Mouse (Mus musculus) stomach, postnatal 0 days (tissue): ENCODE results near the gene Timm22. TPM values are rescaled to one million over a fixed set of nuclear protein-coding genes. Genes with fewer than 3 reads are reported as not detected.

Source experiments
- ATAC-seq: fragments of 200-750 bp; cut with Nextera tagmentation; 2 replicates; pipeline ENCODE4 v1.8.0; 2017; ENCODE audit not compliant: low FRiP score, low TSS enrichment
- DNase-seq: peaks from one replicate; pipeline ENCODE4 v3.0.0-alpha.2; 2016; ENCODE audit warnings: low spot score
- H3K27ac ChIP-seq: fragments of 300-500 bp; sonication (generic); replicated peaks from 2 replicates; pipeline ENCODE4 v1.5.1; 2014; ENCODE audit warnings: mild to moderate bottlenecking, control low read depth
- H3K27me3 ChIP-seq: fragments of 300-500 bp; sonication (generic); 2 replicates; pipeline ENCODE4 v1.6.1; 2014; ENCODE audit warnings: low read length; ENCODE audit not compliant: control insufficient read depth, insufficient read depth
- H3K36me3 ChIP-seq: fragments of 300-500 bp; sonication (generic); 2 replicates; pipeline ENCODE4 v1.6.1; 2014; ENCODE audit warnings: low read length, mixed read lengths; ENCODE audit not compliant: control insufficient read depth, insufficient read depth
- H3K4me1 ChIP-seq: fragments of 300-500 bp; sonication (generic); replicated peaks from 2 replicates; pipeline ENCODE4 v1.6.1; 2014; ENCODE audit warnings: antibody characterized with exemption; ENCODE audit not compliant: control insufficient read depth, insufficient read depth
- H3K4me2 ChIP-seq: fragments of 300-500 bp; sonication (generic); replicated peaks from 2 replicates; pipeline ENCODE4 v1.6.1; 2014; ENCODE audit warnings: low read depth, mild to moderate bottlenecking, control low read depth, moderate library complexity
- H3K4me3 ChIP-seq: fragments of 300-500 bp; sonication (generic); 2 replicates; pipeline ENCODE4 v1.5.1; 2014; ENCODE audit warnings: low read depth, low read length, control low read depth
- H3K9ac ChIP-seq: fragments of 300-500 bp; sonication (generic); 2 replicates; pipeline ENCODE4 v1.6.1; 2014; ENCODE audit warnings: mild to moderate bottlenecking, low read length, control low read depth, mixed read lengths
- H3K9me3 ChIP-seq: fragments of 300-500 bp; sonication (generic); 2 replicates; pipeline ENCODE4 v1.6.1; 2016; ENCODE audit warnings: low read length; ENCODE audit not compliant: control insufficient read depth
- CTCF ChIP-seq: IDR thresholded peaks from 2 replicates; pipeline ENCODE4 v1.5.1; 2016; ENCODE audit warnings: antibody characterized with exemption, low read depth, mild to moderate bottlenecking, moderate library complexity
- EP300 ChIP-seq: optimal IDR thresholded peaks from 2 replicates; pipeline ENCODE3; 2016; ENCODE audit warnings: antibody characterized with exemption
- WGBS: fragments of 180-500 bp; shearing (Covaris S2); extraction: QIAGEN DNeasy Blood & Tissue Kit; methylation state at CpG from one replicate; pipeline ENCODE4 v1.1.7; 2014; 5-methylcytosine and 5-hydroxymethylcytosine counted together
- polyA plus RNA-seq: library from polyadenylated mRNA; unstranded; fragments of >200 nt; fragmentation: Nextera tagmentation; extraction: Ambion mirVana; gene quantifications from 2 replicates; pipeline ENCODE4 v1.2.1, GENCODE M21; 2015

Gene Timm22
- polyA plus RNA-seq, result 75.7 and 82.1 TPM in 2 replicates

DNA sequence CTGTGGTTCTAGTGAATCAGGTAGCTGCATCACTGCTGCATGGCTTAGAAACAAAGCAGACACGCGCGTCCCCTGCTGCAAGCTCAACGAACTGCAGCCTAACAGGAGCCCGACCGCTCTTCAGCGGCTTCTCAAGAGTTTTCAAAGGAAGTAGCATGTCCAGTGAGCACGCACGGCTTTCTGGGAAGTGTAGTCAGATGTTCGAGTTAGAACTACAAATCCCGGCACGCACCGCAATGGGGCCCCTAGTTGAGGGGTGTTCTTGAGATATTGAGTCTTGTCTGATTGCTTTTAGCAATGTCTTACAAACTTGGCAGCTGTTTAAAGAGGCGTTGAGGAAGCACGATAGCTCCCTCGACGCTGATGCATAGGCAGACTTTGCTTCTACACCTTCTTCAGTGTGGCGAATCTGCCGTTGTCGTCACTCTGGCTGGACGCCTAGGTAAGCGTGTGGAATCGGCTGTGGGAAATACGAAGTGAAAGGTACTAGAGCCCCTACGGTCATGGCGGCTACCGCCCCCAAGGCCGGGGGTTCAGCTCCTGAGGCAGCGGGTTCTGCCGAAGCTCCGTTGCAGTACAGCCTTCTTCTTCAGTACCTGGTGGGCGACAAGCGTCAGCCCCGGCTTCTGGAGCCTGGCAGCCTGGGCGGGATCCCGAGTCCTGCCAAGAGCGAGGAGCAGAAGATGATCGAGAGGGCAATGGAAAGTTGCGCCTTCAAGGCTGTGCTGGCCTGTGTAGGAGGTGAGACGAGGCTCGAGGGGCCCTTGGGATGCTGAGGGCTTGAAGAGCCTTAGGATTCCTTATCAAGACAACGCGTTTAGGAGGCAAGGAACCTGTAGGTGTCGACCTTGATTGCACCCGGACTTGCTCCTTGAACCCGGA lies at the start of gene Timm22:
TSS of gene Timm22 (plus strand) at position 251 of the 882 bp plus-strand sequence.
- DNase-seq, result peak; percentile 98
- Histone ChIP-seq H3K9ac (peak within 1 kb of the TSS; percentile 91), H3K4me3 (peak within 1 kb of the TSS; percentile 93), H3K36me3 (no peaks in the 10 kb centered on the region), H3K4me2 (peak within 1 kb of the TSS; percentile 85), H3K9me3 (no peaks in the 10 kb centered on the region), H3K4me1 (no peaks in the 10 kb centered on the region), H3K27ac (peak within 1 kb of the TSS; percentile 78), H3K27me3 (no peaks in the 10 kb centered on the region)
- under 1% methylated on average over 46 of the region's 46 CpGs for WGBS
- peak; percentile 97 for ATAC-seq
- no peak for TF ChIP-seq EP300
- peak; percentile 100 for TF ChIP-seq CTCF

DNA sequence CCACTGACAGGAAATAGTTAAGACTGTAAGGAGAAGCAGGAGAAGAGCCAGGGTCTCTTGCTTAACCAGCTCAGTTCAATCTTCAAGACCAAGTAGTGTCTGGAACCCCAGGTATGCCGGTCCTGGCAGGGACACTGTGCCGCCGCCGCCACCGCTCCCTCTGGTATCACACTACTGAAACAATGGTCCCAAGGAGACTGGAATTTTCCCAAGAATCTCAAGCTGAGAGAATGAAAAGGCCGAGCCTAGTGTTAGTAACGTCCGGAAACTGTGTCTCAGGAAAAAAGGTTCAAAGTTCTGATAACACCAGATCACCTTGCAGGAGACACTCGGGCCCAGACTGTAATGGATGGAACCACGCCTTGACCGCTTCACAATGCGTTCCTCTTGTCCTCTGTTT lies 49.3 kb upstream of the Timm22 start:
- WGBS, result 65% methylated on average over 12 of the region's 12 CpGs
- Histone ChIP-seq H3K9me3 (no peaks in the 10 kb centered on the region), H3K4me3 (no peak overlapping the region), H3K27me3 (no peaks in the 10 kb centered on the region), H3K36me3 (no peaks in the 10 kb centered on the region), H3K4me1 (peaks cover 7% of the 10 kb centered on the region; the same call in 1 of the 2 replicates), H3K4me2 (no peak overlapping the region), H3K9ac (peak overlapping the region; percentile 9; the same call in 1 of the 2 replicates), H3K27ac (peak overlapping the region; percentile 53; the same call in 1 of the 2 replicates)
- ATAC-seq, result no peak
- DNase-seq, result no peak
- TF ChIP-seq EP300 (no peak), CTCF (no peak)

DNA sequence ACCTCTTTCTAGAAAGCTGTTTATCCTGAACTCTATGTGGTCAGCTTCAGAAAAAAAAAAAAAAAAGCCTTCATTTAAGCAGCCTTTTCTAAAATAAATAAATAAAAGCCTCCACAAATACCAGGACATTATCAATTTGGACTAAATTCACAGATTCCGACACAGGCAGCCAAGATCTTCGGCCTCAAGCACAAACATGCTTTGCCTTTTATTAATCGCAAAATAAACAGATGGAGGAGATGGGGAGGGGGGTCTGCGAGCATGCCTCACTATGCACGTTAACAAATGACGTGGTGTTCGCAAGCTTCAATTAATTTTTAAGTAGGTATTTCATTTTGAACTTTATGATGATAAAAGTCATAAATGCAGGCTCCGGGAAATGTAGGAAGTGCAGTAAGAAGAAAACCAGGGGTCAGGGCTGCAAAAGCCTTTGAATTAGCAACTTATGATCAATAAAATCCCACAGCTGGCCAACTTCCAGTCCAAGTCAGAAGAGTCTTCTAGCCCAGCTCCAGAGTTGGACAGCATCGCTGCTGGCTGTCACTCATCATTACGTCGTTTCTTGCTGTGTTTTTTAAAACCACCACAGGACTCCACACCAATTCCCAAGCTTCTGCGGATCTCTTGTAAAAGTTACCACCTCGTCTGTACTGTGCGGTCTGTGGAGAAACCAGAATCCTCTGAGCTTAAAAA lies 48.0 kb upstream of the Timm22 start:
- Histone ChIP-seq H3K9ac (no peak overlapping the region), H3K36me3 (no peaks in the 10 kb centered on the region), H3K4me2 (no peak overlapping the region), H3K4me1 (peaks cover 7% of the 10 kb centered on the region; the same call in 1 of the 2 replicates), H3K27ac (peak overlapping the region; percentile 9; the same call in 1 of the 2 replicates), H3K9me3 (no peaks in the 10 kb centered on the region), H3K4me3 (no peak overlapping the region), H3K27me3 (no peaks in the 10 kb centered on the region)
- ATAC-seq (no peak), DNase-seq (no peak)
- WGBS, result 32% methylated on average over 14 of the region's 14 CpGs
- TF ChIP-seq EP300 (no peak), CTCF (no peak)

DNA sequence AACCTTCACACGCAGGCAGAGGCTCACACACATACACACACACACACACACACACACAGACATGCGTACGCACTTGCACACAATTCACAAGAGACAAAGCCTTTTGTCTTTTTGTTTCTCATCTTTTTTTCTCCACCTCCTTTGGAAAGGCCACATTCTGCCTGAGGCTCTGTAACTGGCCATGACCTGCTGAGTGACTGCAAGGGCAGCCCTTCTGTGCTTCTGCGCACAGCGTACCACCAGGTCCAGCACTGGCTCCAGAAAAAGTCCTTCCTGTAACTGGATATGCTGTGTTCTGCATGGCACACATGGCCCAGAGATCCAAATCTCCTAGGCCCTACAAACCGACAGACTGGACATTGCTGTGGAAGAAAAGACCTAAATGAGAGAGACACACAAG lies 46.5 kb upstream of the Timm22 start:
- TF ChIP-seq CTCF (no peak), EP300 (no peak)
- no peaks in the 10 kb centered on the region for H3K27me3 ChIP-seq
- no peaks in the 10 kb centered on the region for H3K9me3 ChIP-seq
- WGBS, result 79% methylated on average over 6 of the region's 6 CpGs
- no peak overlapping the region for H3K4me3 ChIP-seq
- peaks cover 5% of the 10 kb centered on the region; the same call in 1 of the 2 replicates for H3K4me1 ChIP-seq
- ATAC-seq, result no peak
- H3K4me2 ChIP-seq, result no peak overlapping the region
- H3K36me3 ChIP-seq, result no peaks in the 10 kb centered on the region
- H3K27ac ChIP-seq, result no peak overlapping the region
- DNase-seq, result no peak
- no peak overlapping the region for H3K9ac ChIP-seq

DNA sequence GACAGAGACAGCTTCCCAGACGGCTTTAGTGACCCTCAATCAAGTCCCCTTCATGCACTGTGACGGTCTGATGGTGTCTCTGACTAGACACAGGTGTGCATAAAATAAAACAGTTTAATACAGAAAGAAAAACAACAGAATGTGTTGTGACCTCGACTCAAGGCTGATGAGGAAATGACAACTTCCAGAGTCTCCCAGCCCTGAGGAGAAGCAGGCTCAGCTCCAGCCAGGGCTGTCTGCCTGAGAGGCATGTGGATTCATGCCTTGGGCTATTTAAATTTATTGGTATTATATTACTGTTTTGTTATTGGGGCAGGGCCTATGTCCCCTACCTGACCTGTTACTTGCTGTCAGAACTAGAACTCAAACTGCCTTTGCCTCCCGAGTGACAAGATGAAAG lies 45.3 kb upstream of the Timm22 start:
- Histone ChIP-seq H3K36me3 (no peaks in the 10 kb centered on the region), H3K27ac (no peak overlapping the region), H3K4me1 (peaks cover 5% of the 10 kb centered on the region; the same call in 1 of the 2 replicates), H3K9ac (no peak overlapping the region), H3K27me3 (no peaks in the 10 kb centered on the region), H3K9me3 (no peaks in the 10 kb centered on the region), H3K4me3 (no peak overlapping the region), H3K4me2 (no peak overlapping the region)
- 51% methylated on average over 4 of the region's 4 CpGs for WGBS
- TF ChIP-seq CTCF (no peak), EP300 (no peak)
- DNase-seq (no peak), ATAC-seq (no peak)
